Mouse (Mus musculus) monocyte, adult 5-6 weeks (primary cell): ENCODE results near the gene Jun. TPM values are rescaled to one million over a fixed set of nuclear protein-coding genes. Genes with fewer than 3 reads are reported as not detected.

Experiments used
- ATAC-seq: fragments of 153-309, 156-312 bp; replicated peaks from 2 replicates; pipeline ENCODE4 v1.8.0; 2017; ENCODE audit warnings: mild to moderate bottlenecking; ENCODE audit not compliant: low TSS enrichment, insufficient number of reproducible peaks, severe bottlenecking, poor library complexity, low FRiP score
- total RNA-seq: library from RNA; stranded (forward); fragments of 200-1000, 200-491, 200-594 nt; gene quantifications from 3 replicates; pipeline ENCODE4 v1.2.3, GENCODE M21; 2017

Jun gene
- 141 to 642 TPM (median 148 TPM) in 3 replicates for total RNA-seq

DNA sequence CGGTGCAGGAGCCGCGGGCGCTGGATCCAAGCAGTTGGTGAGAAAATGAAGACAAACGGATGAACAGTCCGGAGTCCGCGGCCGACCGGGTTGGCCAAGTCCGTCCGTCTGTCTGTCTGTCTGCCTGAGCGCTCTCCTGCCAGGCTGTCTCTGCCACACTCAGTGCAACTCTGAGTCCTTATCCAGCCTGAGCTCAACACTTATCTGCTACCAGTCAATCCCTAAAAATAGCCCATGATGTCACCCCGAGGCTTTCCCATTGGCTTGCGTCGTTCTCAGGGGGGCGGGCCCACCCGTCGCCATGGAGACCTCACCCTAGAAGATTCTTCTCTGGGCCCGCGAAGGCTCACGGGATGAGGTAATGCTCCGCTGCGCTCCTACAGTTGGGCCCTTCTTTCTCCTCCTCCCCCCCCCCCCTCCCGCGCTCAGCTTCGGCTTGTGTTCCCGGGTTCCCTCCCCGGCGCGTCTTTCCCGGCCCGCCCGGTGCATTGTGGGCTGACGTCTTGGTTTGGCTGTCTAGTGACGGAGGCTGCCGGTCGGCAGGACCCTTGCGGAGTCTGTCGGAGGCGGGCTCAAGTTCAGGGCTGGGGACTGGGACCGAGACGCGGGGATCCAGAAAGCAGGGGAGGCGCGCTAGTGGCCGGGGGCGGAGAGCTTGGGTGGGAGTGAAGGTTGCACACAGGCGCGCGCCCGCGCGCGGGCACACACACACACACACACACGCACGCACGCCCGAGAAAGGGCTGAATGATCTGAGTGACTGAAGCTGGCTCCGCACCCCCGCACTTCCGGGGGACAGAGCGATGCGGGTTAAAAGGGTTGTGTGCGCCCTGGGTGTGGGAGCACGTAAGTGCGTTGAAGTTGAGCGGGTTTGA, at the start of gene Jun:
TSS of gene Jun (minus strand) at position 198 of the 875 bp plus-strand sequence.
- ATAC-seq: peak; percentile 78

DNA sequence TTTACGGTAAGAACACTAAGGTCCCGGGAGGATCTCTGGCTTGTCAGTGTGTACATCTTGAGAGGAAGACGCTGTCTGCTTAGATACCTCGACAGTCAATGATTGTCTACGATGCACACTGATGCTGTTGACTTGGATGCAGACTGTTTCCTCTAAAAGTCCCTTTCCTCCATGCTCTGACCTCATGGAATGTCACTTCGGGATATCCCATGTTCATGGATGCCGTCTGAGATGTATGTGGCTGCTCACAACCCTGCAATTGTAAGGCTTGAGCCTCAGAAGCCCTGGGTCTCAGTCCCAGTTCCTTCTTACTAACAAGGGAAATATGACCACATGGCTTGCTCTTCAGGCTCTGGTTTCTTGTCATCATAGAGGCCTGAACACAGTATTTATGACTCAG, 49.7 kb upstream of the Jun start:
- no peak for ATAC-seq

GRCm38 (mm10) chr4:95100694-95101093, 48.7 kb upstream of the Jun start:
- no peak for ATAC-seq

DNA sequence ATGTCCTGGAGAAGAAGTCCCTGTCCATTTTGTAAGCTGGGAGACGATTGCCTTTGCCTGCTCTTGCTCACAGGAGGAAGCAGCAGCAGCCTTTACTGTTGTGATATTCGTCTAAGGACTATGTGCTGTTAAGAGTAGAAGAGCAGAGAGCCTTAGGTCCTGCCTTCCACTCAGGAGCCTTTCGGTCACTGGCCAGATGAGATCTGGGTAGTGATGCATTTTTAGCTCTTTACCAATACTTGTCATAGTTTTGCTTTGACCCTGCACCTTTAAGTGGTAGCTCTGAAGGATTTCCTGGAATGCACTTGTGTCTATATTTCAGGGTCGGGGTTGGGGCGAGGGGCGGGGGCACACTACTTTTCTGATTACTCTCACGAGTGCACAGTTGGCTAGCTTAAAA, 47.4 kb upstream of the Jun start:
- no peak for ATAC-seq

DNA sequence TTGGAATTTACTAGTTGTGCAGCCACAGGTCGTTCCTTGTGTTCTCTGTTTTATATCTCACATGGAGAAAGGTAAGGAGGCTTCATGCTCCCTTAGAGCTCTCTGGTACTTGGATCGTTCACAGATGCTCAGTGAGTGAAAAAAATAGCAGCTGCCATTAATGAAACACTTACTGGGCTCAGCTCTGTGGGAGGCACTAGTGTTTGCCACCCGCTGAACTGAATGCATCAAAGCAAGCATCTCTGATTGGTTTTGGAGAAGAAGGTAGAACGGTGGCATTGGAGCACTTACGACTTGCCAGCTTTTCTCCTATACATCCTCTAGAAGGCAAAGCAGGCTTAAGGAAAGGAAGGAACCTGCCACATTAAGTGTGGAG, 46.7 kb upstream of the Jun start:
- no peak for ATAC-seq

- ATAC-seq: no peak
Measured at GRCm38 (mm10) chr4:95097942-95098721, 46.1 kb upstream of the Jun start.

- ATAC-seq: no peak
Measured at GRCm38 (mm10) chr4:95096731-95097130, 44.7 kb upstream of the Jun start.

- no peak for ATAC-seq
Measured at GRCm38 (mm10) chr4:95095911-95096310, 43.9 kb upstream of the Jun start.

DNA sequence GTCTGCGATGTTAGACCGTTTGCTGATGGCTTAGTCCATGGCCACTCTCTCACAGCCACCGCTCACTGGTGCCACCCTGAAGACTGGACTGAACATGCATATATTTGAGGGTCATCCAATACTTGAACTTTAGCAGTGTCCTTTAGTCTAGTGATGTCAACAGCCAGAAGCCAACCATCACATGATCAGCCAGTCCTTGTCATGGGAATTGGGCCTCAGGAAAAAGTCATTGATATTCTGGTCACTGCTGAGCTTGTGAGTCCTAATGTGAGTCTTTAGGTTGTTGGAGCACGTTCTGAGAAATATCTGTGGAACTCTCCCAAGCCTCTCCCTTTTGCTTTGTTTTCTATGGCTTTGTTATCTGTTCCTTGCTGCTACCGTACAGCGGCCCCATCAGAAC, 43.3 kb upstream of the Jun start:
- ATAC-seq: no peak

DNA sequence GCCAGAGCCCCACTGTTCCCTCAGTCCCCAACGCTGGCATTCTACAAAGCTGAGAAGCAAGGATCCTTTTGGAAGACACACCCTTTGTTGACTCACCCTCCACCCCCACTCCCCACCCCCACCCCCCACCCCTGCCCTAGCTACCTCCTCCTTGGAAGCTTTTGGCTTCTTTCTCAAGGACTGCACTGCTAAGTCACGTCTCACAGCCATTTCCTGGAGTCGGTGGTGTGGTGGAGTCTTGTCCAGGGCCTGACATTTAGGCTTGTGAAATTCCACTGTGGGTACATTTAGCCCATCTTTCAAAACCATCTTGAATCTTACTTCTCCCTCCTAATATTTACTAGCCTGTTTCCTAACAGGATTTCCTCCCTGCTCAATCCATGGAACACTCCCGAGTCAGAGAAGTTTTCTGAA, 42.7 kb upstream of the Jun start:
- ATAC-seq: no peak

- ATAC-seq: no peak
Measured at GRCm38 (mm10) chr4:95093615-95094014, 41.6 kb upstream of the Jun start.

- ATAC-seq: no peak
Measured at GRCm38 (mm10) chr4:95092516-95092915, 40.5 kb upstream of the Jun start.

- ATAC-seq: no peak
Measured at GRCm38 (mm10) chr4:95091536-95091935, 39.5 kb upstream of the Jun start.

DNA sequence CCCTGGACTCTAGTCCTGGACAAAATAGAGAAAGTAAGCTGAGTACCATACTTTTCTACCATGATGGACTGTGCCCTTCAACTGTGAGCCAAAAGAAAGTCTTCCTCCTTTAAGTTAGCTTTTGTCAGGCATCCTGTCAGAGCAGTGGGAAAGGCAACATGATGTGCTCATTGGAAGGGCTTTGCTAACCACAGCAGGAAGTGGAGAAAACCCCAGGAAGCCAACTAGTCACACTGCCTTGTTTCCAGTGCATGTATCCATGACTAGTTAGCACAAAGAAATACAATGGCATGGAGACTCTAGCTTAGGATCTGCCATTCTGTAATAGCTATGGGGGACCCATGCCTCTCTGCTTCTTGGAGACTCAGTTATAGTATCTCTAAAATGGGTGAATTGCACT, 37.9 kb upstream of the Jun start:
- ATAC-seq: no peak

DNA sequence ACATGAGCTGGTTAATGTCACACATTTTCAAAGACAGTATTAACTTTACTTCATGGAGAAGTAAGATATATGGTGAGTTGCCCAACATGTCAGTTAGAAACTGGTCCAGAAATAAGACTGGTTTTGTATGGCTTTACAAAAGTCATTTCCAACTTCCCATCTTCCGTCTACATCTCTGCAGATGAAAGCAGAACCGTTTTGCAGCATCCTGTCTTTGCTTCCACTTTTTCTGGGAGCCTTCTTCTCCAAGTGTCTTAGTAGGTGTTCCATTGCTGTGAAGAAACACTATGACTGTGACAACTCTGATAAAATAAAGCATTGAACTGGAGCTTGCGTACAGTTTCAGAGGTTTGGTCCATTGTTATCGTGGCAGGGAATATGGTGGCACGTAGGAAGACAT, 37.0 kb upstream of the Jun start:
- no peak for ATAC-seq

GRCm38 (mm10) chr4:95083957-95084356, 31.9 kb upstream of the Jun start:
- ATAC-seq: peak; percentile 59; the same call in 1 of the 2 replicates

DNA sequence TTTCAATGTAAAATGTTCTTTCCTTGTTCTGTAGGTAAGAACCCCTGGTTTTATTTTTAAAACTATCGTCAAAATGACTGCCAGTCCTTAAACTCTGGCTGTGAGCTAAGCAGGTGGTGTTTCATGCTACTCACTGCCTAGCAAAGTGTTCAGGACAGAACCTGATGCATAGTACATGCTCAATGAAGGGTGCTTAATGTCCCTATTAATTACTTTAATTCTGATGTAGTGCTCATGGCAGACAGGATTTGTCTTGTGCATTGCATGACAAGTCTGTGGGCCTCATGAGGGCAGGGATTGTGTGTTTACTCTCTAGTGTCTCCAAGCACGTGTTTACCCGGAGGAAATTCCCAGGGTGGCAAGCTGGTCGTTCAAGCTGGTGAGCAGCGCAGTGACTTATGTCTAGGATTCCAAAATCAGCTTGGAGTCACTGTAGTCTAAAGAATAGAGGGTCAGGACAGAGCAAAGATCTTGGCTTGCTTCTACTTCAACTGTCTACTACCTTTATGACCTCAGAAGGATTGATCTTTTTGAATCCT, 31.2 kb upstream of the Jun start:
- ATAC-seq: no peak

GRCm38 (mm10) chr4:95082481-95083088, 30.6 kb upstream of the Jun start:
- ATAC-seq: no peak

DNA sequence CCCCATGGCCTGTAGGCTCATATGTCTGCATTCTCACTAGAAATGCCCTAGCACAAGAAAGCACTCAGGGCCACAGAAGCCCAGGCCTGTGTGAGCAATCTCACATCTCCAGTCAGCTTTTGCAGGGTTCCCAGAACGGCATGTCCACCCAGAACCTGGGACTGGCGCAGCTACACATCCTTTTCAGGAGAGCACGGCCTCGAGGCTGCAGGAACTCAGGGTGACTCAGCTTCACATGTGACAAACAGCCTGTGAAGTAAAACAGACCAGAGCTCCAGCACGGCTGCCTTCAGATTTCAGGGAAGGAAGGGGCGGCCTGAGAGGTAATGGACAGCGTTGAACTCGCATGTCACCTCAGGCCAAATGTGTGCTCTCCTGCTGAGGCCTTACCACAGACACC, 29.6 kb upstream of the Jun start:
- no peak for ATAC-seq
